Mouse (Mus musculus) hindbrain, embryonic 13.5 days (tissue): ENCODE measurements at regions not wholly inside any gene's neighbourhood (a gene's known extent, or its start where the extent isn't known, plus 50 kb on each side); places are given as distances from the start of the nearest gene placed in this dataset.

Source experiments
- ATAC-seq: fragments of 200-750 bp; cut with Nextera tagmentation; 2 replicates; pipeline ENCODE4 v1.8.0; 2017; ENCODE audit warnings: moderate TSS enrichment; ENCODE audit not compliant: low FRiP score
- H3K27ac ChIP-seq: fragments of 300-500 bp; sonication (generic); 2 replicates; pipeline ENCODE4 v1.5.1; 2015; ENCODE audit warnings: inconsistent platforms, mild to moderate bottlenecking, moderate library complexity
- H3K27me3 ChIP-seq: fragments of 300-500 bp; sonication (generic); 2 replicates; pipeline ENCODE4 v1.6.1; 2015; ENCODE audit warnings: mild to moderate bottlenecking, inconsistent platforms
- H3K36me3 ChIP-seq: fragments of 300-500 bp; sonication (generic); 2 replicates; pipeline ENCODE4 v1.6.1; 2015; ENCODE audit warnings: mild to moderate bottlenecking, inconsistent platforms
- H3K4me1 ChIP-seq: fragments of 300-500 bp; sonication (generic); replicated peaks from 2 replicates; pipeline ENCODE4 v1.6.1; 2015; ENCODE audit warnings: inconsistent platforms
- H3K4me2 ChIP-seq: fragments of 300-500 bp; sonication (generic); 2 replicates; pipeline ENCODE4 v1.6.1; 2015; ENCODE audit warnings: inconsistent platforms, mild to moderate bottlenecking, moderate library complexity
- H3K4me3 ChIP-seq: fragments of 300-500 bp; sonication (generic); 2 replicates; pipeline ENCODE4 v1.5.1; 2015; ENCODE audit warnings: mild to moderate bottlenecking, inconsistent platforms
- H3K9ac ChIP-seq: fragments of 300-500 bp; sonication (generic); 2 replicates; pipeline ENCODE4 v1.6.1; 2015; ENCODE audit warnings: mild to moderate bottlenecking, inconsistent platforms
- H3K9me3 ChIP-seq: fragments of 300-500 bp; sonication (generic); 2 replicates; pipeline ENCODE4 v1.6.1; 2016; ENCODE audit warnings: inconsistent platforms
- WGBS: fragments of 180-500 bp; shearing (Covaris S2); methylation state at CpG from one replicate; pipeline ENCODE4 v1.1.7; 2015; 5-methylcytosine and 5-hydroxymethylcytosine counted together

- 73% methylated on average over 8 of the region's 8 CpGs for WGBS
- H3K4me2 ChIP-seq = no peak overlapping the region
- no peak overlapping the region for H3K27ac ChIP-seq
- no peak overlapping the region for H3K9ac ChIP-seq
- peak; percentile 46; the same call in 1 of the 2 replicates for ATAC-seq
- no peaks in the 10 kb centered on the region for H3K9me3 ChIP-seq
- peaks cover 5% of the 10 kb centered on the region for H3K4me1 ChIP-seq
- no peaks in the 10 kb centered on the region for H3K36me3 ChIP-seq
- H3K4me3 ChIP-seq = no peak overlapping the region
- no peaks in the 10 kb centered on the region for H3K27me3 ChIP-seq
These were observed 394.8 kb downstream of the Lrriq3 start for GRCm38 (mm10) chr3:155487877-155488537.

- H3K4me3 ChIP-seq = no peak overlapping the region
- WGBS = 48% methylated on average over 1 of the region's 1 CpGs
- H3K9ac ChIP-seq = no peak overlapping the region
- no peak overlapping the region for H3K4me2 ChIP-seq
- peak; percentile 63 for ATAC-seq
- no peaks in the 10 kb centered on the region for H3K27me3 ChIP-seq
- no peaks in the 10 kb centered on the region for H3K9me3 ChIP-seq
- H3K4me1 ChIP-seq = peaks cover 3% of the 10 kb centered on the region
- no peak overlapping the region for H3K27ac ChIP-seq
- no peaks in the 10 kb centered on the region for H3K36me3 ChIP-seq
These were observed 397.4 kb downstream of the Lrriq3 start for GRCm38 (mm10) chr3:155490670-155491069.

GRCm38 (mm10) chr3:155510161-155510857, 417.1 kb downstream of the Lrriq3 start:
- no peaks in the 10 kb centered on the region for H3K27me3 ChIP-seq
- no peaks in the 10 kb centered on the region for H3K4me1 ChIP-seq
- no peak overlapping the region for H3K27ac ChIP-seq
- H3K9ac ChIP-seq = no peak overlapping the region
- 92% methylated on average over 1 of the region's 1 CpGs for WGBS
- H3K4me3 ChIP-seq = no peak overlapping the region
- H3K4me2 ChIP-seq = no peak overlapping the region
- no peaks in the 10 kb centered on the region for H3K36me3 ChIP-seq
- ATAC-seq = no peak
- no peaks in the 10 kb centered on the region for H3K9me3 ChIP-seq

- Histone ChIP-seq H3K4me1 (no peaks in the 10 kb centered on the region), H3K9me3 (no peaks in the 10 kb centered on the region), H3K27me3 (no peaks in the 10 kb centered on the region), H3K9ac (no peak overlapping the region), H3K4me3 (no peak overlapping the region), H3K36me3 (no peaks in the 10 kb centered on the region), H3K27ac (no peak overlapping the region), H3K4me2 (no peak overlapping the region)
- WGBS = 68% methylated on average over 2 of the region's 2 CpGs
- ATAC-seq = no peak
These were observed 420.7 kb downstream of the Lrriq3 start for GRCm38 (mm10) chr3:155513885-155514284.

GRCm38 (mm10) chr3:155529312-155529711, 436.1 kb downstream of the Lrriq3 start:
- no peaks in the 10 kb centered on the region for H3K27me3 ChIP-seq
- H3K36me3 ChIP-seq = no peaks in the 10 kb centered on the region
- ATAC-seq = no peak
- no peaks in the 10 kb centered on the region for H3K4me1 ChIP-seq
- no peak overlapping the region for H3K4me2 ChIP-seq
- H3K9me3 ChIP-seq = no peaks in the 10 kb centered on the region
- H3K9ac ChIP-seq = no peak overlapping the region
- no peak overlapping the region for H3K4me3 ChIP-seq
- 81% methylated on average over 3 of the region's 3 CpGs for WGBS
- H3K27ac ChIP-seq = no peak overlapping the region

GRCm38 (mm10) chr3:155530811-155531210, 437.6 kb downstream of the Lrriq3 start:
- no peak for ATAC-seq
- H3K4me1 ChIP-seq = no peaks in the 10 kb centered on the region

GRCm38 (mm10) chr3:155532075-155532474, 438.8 kb downstream of the Lrriq3 start:
- Histone ChIP-seq H3K4me1 (no peaks in the 10 kb centered on the region), H3K9ac (no peak overlapping the region), H3K4me2 (no peak overlapping the region), H3K27me3 (no peaks in the 10 kb centered on the region), H3K9me3 (no peaks in the 10 kb centered on the region), H3K27ac (peak overlapping the region; percentile 58; the same call in 1 of the 2 replicates), H3K4me3 (no peak overlapping the region), H3K36me3 (no peaks in the 10 kb centered on the region)
- 62% methylated on average over 4 of the region's 4 CpGs for WGBS
- ATAC-seq = no peak

More at GRCm38 (mm10) chr3:155530811-155531210, 437.6 kb downstream of the Lrriq3 start:
- H3K36me3 ChIP-seq = no peaks in the 10 kb centered on the region
- H3K27ac ChIP-seq = no peak overlapping the region
- no peak overlapping the region for H3K4me3 ChIP-seq
- no peak overlapping the region for H3K4me2 ChIP-seq
- H3K27me3 ChIP-seq = no peaks in the 10 kb centered on the region
- no peak overlapping the region for H3K9ac ChIP-seq
- no peaks in the 10 kb centered on the region for H3K9me3 ChIP-seq

- Histone ChIP-seq H3K4me1 (no peaks in the 10 kb centered on the region), H3K27ac (no peak overlapping the region), H3K4me3 (no peak overlapping the region), H3K36me3 (no peaks in the 10 kb centered on the region), H3K9ac (no peak overlapping the region), H3K4me2 (no peak overlapping the region), H3K9me3 (no peaks in the 10 kb centered on the region), H3K27me3 (no peaks in the 10 kb centered on the region)
- no peak for ATAC-seq
- WGBS = 85% methylated on average over 6 of the region's 6 CpGs
These were observed 455.0 kb downstream of the Lrriq3 start for GRCm38 (mm10) chr3:155548204-155548603.

GRCm38 (mm10) chr3:155577111-155577510, 483.9 kb downstream of the Lrriq3 start:
- no peaks in the 10 kb centered on the region for H3K9me3 ChIP-seq
- H3K27ac ChIP-seq = 0 out of 2 replicates have a peak overlapping the region, but pooled peaks have one; percentile 1
- H3K36me3 ChIP-seq = no peaks in the 10 kb centered on the region
- no peaks in the 10 kb centered on the region for H3K27me3 ChIP-seq
- H3K4me2 ChIP-seq = no peak overlapping the region
- no peak overlapping the region for H3K4me3 ChIP-seq
- peaks cover 6% of the 10 kb centered on the region for H3K4me1 ChIP-seq
- WGBS = 12% methylated on average over 2 of the region's 2 CpGs
- peak; percentile 84; the same call in 1 of the 2 replicates for ATAC-seq
- no peak overlapping the region for H3K9ac ChIP-seq

GRCm38 (mm10) chr3:155604001-155604400, 510.8 kb downstream of the Lrriq3 start:
- no peak overlapping the region for H3K27ac ChIP-seq
- no peaks in the 10 kb centered on the region for H3K36me3 ChIP-seq
- no peak for ATAC-seq
- no peaks in the 10 kb centered on the region for H3K4me1 ChIP-seq
- H3K4me3 ChIP-seq = no peak overlapping the region
- H3K4me2 ChIP-seq = no peak overlapping the region
- no peaks in the 10 kb centered on the region for H3K27me3 ChIP-seq
- H3K9me3 ChIP-seq = no peaks in the 10 kb centered on the region
- no peak overlapping the region for H3K9ac ChIP-seq
- 78% methylated on average over 1 of the region's 1 CpGs for WGBS
